Mouse (Mus musculus) G1E (cell line): Measurements from ENCODE around the gene Tfeb. TPM values are rescaled to one million over a fixed set of nuclear protein-coding genes. Genes with fewer than 3 reads are reported as not detected.

Experiments used
- ATAC-seq: 2 replicates; pipeline ENCODE4 v1.8.0; 2016; ENCODE audit warnings: mild to moderate bottlenecking; ENCODE audit not compliant: insufficient number of reproducible peaks, poor library complexity, low FRiP score, severe bottlenecking; ENCODE audit errors: extremely low read depth
- DNase-seq: peaks from one replicate; pipeline ENCODE4 v3.0.0; 2012; ENCODE audit warnings: low spot score
- H3K27me3 ChIP-seq: 2 replicates; pipeline ENCODE4 v1.6.1; 2012; ENCODE audit warnings: mild to moderate bottlenecking, low read length, inconsistent platforms; ENCODE audit not compliant: insufficient read depth
- H3K36me3 ChIP-seq: replicated peaks from 2 replicates; pipeline ENCODE3; 2012; ENCODE audit warnings: mild to moderate bottlenecking, inconsistent platforms
- H3K4me1 ChIP-seq: 2 replicates; pipeline ENCODE4 v1.6.1; 2012; ENCODE audit warnings: low read depth, low read length, inconsistent platforms, mixed read lengths; ENCODE audit not compliant: insufficient read depth
- H3K4me3 ChIP-seq: 2 replicates; pipeline ENCODE4 v1.5.1; 2012; ENCODE audit warnings: low read depth, mild to moderate bottlenecking, inconsistent platforms, low read length, moderate library complexity, mixed read lengths
- H3K9me3 ChIP-seq: replicated peaks from 2 replicates; pipeline ENCODE4 v1.6.1; 2012; ENCODE audit warnings: inconsistent platforms
- CTCF ChIP-seq: IDR thresholded peaks from 2 replicates; pipeline ENCODE4 v1.5.1; 2012; ENCODE audit warnings: low read depth, low read length, inconsistent platforms, mixed read lengths
- GATA1 ChIP-seq: IDR thresholded peaks from 2 replicates; pipeline ENCODE4 v1.6.1; 2012; ENCODE audit warnings: borderline replicate concordance, low read length, inconsistent platforms, mixed read lengths
- GATA2 ChIP-seq: IDR thresholded peaks from 2 replicates; pipeline ENCODE4 v1.6.1; 2012; ENCODE audit warnings: low read depth, low read length, inconsistent platforms, borderline replicate concordance
- POLR2AphosphoS5 ChIP-seq: IDR thresholded peaks from 2 replicates; pipeline ENCODE4 v1.6.1; 2012; ENCODE audit warnings: low read depth, low read length, inconsistent platforms; ENCODE audit not compliant: insufficient replicate concordance
- TAL1 ChIP-seq: conservative IDR thresholded peaks from 2 replicates; pipeline ENCODE4 v1.6.1; 2012; ENCODE audit warnings: low read depth, low read length, inconsistent platforms, mixed read lengths
- polyA plus RNA-seq: library from polyadenylated mRNA; stranded (reverse); fragments of >175 nt; gene quantifications from 2 replicates; pipeline ENCODE4 v1.2.3, GENCODE M21; 2012
- total RNA-seq, 2 experiments: library from RNA; stranded (forward) in 1 of 2; stranded (reverse) in 1 of 2; fragments of 200-1000 nt in 1 of 2; fragments of >200 nt in 1 of 2; fragmentation: Nextera tagmentation in 1 of 2; gene quantifications; 2 replicates each; pipeline ENCODE4 v1.2.3; 2014 to 2017

The Tfeb gene
- total and polyA plus RNA-seq, 3 experiments: 10.7 to 57.0 (median 11.9) TPM

DNA sequence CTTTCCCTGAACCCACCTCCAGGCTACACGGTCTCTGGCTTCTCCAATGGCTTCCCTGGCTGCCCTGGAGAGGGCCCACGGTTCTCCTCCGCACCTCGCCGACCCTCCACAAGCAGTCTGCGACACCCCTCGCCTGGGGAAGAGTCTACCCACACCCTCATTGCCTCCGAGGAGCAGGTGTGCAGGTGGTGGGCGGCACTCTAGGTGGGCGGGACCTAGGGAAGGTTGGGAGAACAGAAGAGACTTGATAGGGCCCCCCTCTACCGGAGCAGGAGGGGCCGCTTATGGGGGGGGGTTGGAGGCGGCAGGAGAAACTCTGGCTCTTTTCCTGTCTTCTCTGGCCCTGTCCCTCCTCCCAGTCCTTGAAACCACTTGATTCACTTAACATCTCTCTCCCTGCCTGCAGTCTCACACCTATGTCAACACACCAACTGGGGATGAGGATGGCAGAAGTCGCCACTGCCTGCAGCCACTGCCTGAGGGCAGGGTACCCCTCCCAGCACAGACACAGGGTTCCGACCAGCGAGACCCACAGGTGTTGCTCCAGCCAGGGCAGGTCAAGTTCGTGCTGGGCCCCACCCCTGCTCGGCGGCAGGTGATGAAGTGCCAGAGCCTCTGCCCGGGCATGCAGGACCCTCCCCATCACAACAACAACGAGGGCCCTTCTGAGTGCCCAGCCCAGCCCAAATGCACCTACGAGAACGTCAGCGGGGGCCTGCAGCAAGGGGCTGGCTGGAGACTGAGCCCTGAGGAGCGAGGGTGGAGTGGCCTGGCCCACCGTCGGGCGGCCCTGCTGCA lies 34.1 kb upstream of the Tfeb start:
- ATAC-seq: no peak; the same call in 1 of the 2 replicates
- Histone ChIP-seq H3K27me3 (peaks cover 38% of the 10 kb centered on the region), H3K4me1 (0 out of 2 replicates have a peak, but pooled peaks cover 6% of the 10 kb centered on the region), H3K9me3 (no peaks in the 10 kb centered on the region), H3K4me3 (no peak overlapping the region), H3K36me3 (peaks cover 10% of the 10 kb centered on the region)
- DNase-seq: no peak
- TF ChIP-seq GATA2: no peak
- no peak for TF ChIP-seq TAL1
- TF ChIP-seq GATA1: no peak
- no peak for TF ChIP-seq POLR2AphosphoS5
- TF ChIP-seq CTCF: no peak

DNA sequence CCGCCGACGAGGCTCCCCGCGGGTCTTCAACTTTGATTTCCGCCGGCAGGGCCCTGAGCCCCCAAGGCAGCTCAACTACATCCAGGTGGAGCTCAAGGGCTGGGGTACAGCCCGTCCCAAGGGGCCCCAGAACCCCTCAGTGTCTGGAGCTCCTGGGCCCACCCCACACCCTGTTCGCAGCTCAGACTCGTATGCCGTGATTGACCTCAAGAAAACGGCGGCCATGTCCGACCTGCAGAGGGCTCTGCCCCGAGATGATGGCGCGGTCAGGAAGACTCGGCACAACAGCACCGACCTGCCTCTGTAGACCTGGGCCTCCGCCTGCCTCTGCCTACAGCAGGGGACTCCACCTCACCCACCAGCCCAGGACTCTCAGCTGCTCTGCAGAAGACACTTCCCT lies 33.3 kb upstream of the Tfeb start:
- Histone ChIP-seq H3K9me3 (no peaks in the 10 kb centered on the region), H3K27me3 (peaks cover 39% of the 10 kb centered on the region), H3K4me3 (no peak overlapping the region), H3K36me3 (peaks cover 10% of the 10 kb centered on the region), H3K4me1 (0 out of 2 replicates have a peak, but pooled peaks cover 2% of the 10 kb centered on the region)
- ATAC-seq (no peak), DNase-seq (no peak)
- no peak for TF ChIP-seq POLR2AphosphoS5

DNA sequence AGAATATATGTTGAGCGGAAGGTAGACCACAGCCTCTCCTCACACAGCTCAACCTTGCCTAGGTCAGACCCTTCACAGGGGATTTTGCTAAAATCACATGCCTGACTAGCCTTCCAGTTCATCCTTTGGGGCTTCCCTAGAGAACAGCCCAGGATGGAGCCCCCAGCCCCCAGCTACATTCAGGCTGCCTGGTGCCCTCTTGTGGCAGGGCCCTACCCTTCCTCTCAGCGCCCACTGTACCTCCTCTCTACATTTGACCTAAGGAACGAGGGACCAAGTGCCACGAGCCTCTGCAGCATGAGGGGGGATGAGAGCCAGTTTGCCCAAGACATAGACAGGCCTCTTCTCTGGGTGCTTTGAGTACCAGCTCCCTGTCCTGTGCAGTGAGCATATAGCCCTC lies 32.1 kb upstream of the Tfeb start:
- no peak overlapping the region for H3K4me3 ChIP-seq
- no peaks in the 10 kb centered on the region for H3K9me3 ChIP-seq
- DNase-seq (no peak), ATAC-seq (no peak)
- H3K4me1 ChIP-seq: peaks cover 2% of the 10 kb centered on the region; the same call in 1 of the 2 replicates
- H3K36me3 ChIP-seq: peaks cover 10% of the 10 kb centered on the region
- peaks cover 43% of the 10 kb centered on the region for H3K27me3 ChIP-seq
- TF ChIP-seq GATA2: no peak

DNA sequence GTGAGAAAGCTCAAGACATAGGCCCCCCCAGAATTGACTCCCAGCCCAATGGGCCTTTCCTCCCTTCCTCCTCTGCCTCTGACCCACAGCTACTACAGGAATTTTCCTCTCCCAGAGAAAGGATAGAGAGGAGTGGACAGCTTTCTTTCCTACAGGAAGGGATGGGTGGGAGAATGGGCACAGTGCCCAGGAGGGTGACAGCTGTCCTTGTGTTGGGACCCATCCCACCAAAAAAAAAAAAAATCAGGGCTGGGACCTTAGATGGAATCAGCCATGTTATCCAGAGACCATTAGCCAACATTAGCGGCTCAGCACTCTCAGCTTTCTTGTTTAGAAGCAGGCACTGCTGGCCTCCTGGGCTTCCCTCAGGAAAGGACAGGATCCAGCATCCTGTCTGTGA lies 30.6 kb upstream of the Tfeb start:
- Histone ChIP-seq H3K36me3 (peaks cover 10% of the 10 kb centered on the region), H3K4me3 (no peak overlapping the region), H3K27me3 (peaks cover 45% of the 10 kb centered on the region), H3K4me1 (peaks cover 10% of the 10 kb centered on the region), H3K9me3 (no peaks in the 10 kb centered on the region)
- TF ChIP-seq GATA2 (no peak), TAL1 (no peak), POLR2AphosphoS5 (no peak), GATA1 (no peak), CTCF (no peak)
- DNase-seq (no peak), ATAC-seq (no peak)

DNA sequence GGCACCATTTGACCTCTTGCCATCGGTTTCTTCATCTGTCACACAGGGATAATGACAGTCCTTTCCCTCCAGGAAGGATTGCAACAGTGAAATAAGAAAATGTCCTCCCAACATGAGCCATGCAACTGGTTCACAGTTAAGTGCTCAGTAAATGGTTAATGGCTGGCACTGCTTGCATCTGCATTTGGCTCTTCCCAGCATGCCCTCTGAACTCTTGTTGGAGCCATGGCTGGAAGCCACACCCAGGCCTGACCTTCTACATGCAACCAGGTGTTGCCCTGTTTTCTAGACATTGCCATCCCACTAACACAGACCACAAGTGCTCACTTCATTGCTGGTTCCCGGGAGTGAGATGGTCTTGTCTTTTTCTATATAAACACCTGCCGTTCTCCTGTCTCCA lies 28.9 kb upstream of the Tfeb start:
- H3K36me3 ChIP-seq: peaks cover 2% of the 10 kb centered on the region
- DNase-seq (no peak), ATAC-seq (no peak)
- H3K4me1 ChIP-seq: peaks cover 10% of the 10 kb centered on the region
- no peaks in the 10 kb centered on the region for H3K9me3 ChIP-seq
- H3K4me3 ChIP-seq: no peak overlapping the region
- peaks cover 50% of the 10 kb centered on the region for H3K27me3 ChIP-seq
- no peak for TF ChIP-seq GATA2
- no peak for TF ChIP-seq TAL1
- no peak for TF ChIP-seq POLR2AphosphoS5
- no peak for TF ChIP-seq GATA1
- no peak for TF ChIP-seq CTCF

DNA sequence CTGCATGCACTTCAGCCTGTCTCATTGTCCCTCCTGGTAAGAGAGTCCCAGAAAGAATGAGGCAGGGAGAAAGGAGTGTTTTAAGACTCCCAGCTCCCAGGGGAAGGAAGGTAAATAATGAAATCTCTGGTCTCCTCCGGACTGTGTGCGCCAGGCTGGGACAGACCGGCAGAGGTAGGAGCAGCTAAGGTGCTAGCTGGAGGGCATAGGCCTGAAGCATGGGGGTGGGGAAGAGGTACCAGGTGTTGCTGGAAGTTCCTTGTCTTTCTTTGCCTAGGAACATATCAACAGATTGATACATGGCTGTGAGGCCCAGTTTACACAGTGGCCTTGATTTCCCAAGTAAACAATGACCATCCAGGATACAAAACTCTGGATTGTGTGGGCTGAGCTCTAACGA lies 27.9 kb upstream of the Tfeb start:
- DNase-seq (no peak), ATAC-seq (no peak)
- H3K36me3 ChIP-seq: no peaks in the 10 kb centered on the region
- H3K9me3 ChIP-seq: no peaks in the 10 kb centered on the region
- H3K27me3 ChIP-seq: peaks cover 50% of the 10 kb centered on the region
- TF ChIP-seq CTCF (no peak), TAL1 (no peak), GATA1 (no peak), GATA2 (no peak), POLR2AphosphoS5 (no peak)
- no peak overlapping the region for H3K4me3 ChIP-seq
- peaks cover 10% of the 10 kb centered on the region for H3K4me1 ChIP-seq

DNA sequence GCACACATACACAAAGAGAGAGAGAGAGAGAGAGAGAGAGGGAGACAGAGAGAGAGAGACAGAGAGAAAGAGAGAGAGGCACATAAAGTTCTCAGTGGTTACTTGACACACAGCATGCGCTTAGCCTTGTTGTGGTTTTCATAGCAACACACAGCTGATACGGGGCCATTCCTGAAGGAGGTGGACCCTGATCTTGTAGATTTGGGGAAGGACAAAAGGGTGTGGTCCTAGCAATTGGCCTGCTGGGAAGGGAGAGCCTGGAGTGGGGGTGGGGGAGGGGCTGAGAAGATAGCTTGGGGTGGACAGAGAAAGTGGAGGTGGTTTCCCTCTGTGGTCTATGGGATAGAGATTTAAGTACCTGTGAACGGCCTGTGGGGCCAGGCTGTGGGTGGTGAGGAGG lies 26.8 kb upstream of the Tfeb start:
- peaks cover 48% of the 10 kb centered on the region for H3K27me3 ChIP-seq
- no peaks in the 10 kb centered on the region for H3K36me3 ChIP-seq
- TF ChIP-seq POLR2AphosphoS5 (no peak), GATA2 (no peak), GATA1 (no peak), TAL1 (no peak), CTCF (no peak)
- peaks cover 8% of the 10 kb centered on the region for H3K4me1 ChIP-seq
- ATAC-seq (no peak), DNase-seq (no peak)
- no peak overlapping the region for H3K4me3 ChIP-seq
- no peaks in the 10 kb centered on the region for H3K9me3 ChIP-seq
